Mouse (Mus musculus) liver, embryonic 14.5 days (tissue): ENCODE results near the gene Ccdc106.

Experiments used
- CTCF ChIP-seq: IDR thresholded peaks from 2 replicates; pipeline ENCODE4 v1.5.1; 2016; ENCODE audit warnings: antibody characterized with exemption, low read depth, control low read depth
- EP300 ChIP-seq: IDR thresholded peaks from 2 replicates; pipeline ENCODE4 v1.6.1; 2016; ENCODE audit warnings: antibody characterized with exemption, low read depth

- no peak for TF ChIP-seq CTCF
- no peak for TF ChIP-seq EP300
Observed at GRCm38 (mm10) chr7:5017931-5018330, 2.4 kb upstream of the Ccdc106 start.
